Mouse (Mus musculus): Measurements from ENCODE around the gene Rps29. TPM values are rescaled to one million over a fixed set of nuclear protein-coding genes. Genes with fewer than 3 reads are reported as not detected.
"Not testable (repeated sequence)": the region's sequence is repeated elsewhere in the genome, so short reads cannot be mapped to it uniquely, and the experiment has no call there.

Gene Rps29
- polyA plus RNA-seq (2016; fragmentation: Nextera tagmentation; extraction: Ambion mirVana), result 1,118 and 1,148 TPM in 2 replicates

DNA sequence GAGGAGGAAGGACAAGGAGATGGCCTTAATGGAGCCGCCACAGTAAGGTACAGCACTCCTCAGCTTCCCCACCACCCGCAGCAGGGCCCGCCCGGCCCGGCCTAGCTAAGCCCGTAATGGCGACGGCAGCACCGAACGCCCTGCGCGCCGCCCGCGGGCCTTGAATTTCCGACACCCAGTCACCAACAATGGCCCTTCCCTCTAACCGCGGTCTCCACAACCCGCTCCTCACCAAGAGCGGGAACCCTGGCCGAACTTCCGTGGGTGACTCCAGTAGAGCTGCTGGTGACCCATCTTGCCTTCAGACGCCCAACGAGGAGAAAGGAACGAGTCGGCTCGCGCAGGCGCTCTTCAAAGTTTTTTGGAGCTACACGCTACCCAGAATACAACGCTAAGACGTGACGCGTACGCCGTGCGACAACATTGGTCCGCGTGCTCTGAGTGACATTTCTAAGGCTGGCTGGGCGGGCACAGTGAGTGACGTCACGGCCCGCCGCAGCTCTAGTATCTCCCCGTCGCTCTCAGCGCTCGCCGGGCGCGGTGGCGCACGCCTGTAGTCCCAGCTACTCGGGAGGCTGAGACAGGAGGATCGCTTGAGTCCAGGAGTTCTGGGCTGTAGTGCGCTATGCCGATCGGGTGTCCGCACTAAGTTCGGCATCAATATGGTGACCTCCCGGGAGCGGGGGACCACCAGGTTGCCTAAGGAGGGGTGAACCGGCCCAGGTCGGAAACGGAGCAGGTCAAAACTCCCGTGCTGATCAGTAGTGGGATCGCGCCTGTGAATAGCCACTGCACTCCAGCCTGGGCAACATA, at the start of gene Rps29:
Gene Rps29 (minus strand): TSS at position 422 of the 813 bp plus-strand sequence.
- peak within 1 kb of the TSS; percentile 97 for H3K27ac ChIP-seq
- WGBS, result under 1% methylated on average over 59 of the region's 68 CpGs
- DNase-seq (ENCODE audit: low spot score), result peak; percentile 99
- H3K36me3 ChIP-seq, result peaks cover 22% of the 10 kb centered on the region
- H3K4me1 ChIP-seq; H3K9me3 ChIP-seq; H3K27me3 ChIP-seq (ENCODE audit: insufficient read depth, poor library complexity, severe bottlenecking): not testable (repeated sequence)
- H3K4me3 ChIP-seq, result peak within 1 kb of the TSS; percentile 88

GRCm38 (mm10) chr12:69208520-69208919, 49.5 kb upstream of the Rps29 start:
- H3K4me3 ChIP-seq, result no peak overlapping the region

GRCm38 (mm10) chr12:69207926-69208325, 48.9 kb upstream of the Rps29 start:
- no peaks in the 10 kb centered on the region for H3K9me3 ChIP-seq
- no peak overlapping the region for H3K27ac ChIP-seq
- no peak overlapping the region for H3K4me3 ChIP-seq
- 97% methylated on average over 7 of the region's 7 CpGs for WGBS
- H3K4me1 ChIP-seq, result no peaks in the 10 kb centered on the region
- peak; percentile 61 for DNase-seq (ENCODE audit: low spot score)
- peaks cover 65% of the 10 kb centered on the region for H3K36me3 ChIP-seq
- no peaks in the 10 kb centered on the region for H3K27me3 ChIP-seq (ENCODE audit: insufficient read depth, poor library complexity, severe bottlenecking)

More at GRCm38 (mm10) chr12:69208520-69208919, 49.5 kb upstream of the Rps29 start:
- no peak for DNase-seq (ENCODE audit: low spot score)
- Histone ChIP-seq H3K9me3 (no peaks in the 10 kb centered on the region), H3K4me1 (no peaks in the 10 kb centered on the region), H3K27ac (no peak overlapping the region), H3K27me3 (ENCODE audit: insufficient read depth, poor library complexity, severe bottlenecking) (no peaks in the 10 kb centered on the region), H3K36me3 (peaks cover 66% of the 10 kb centered on the region)
- WGBS, result 84% methylated on average over 2 of the region's 2 CpGs

DNA sequence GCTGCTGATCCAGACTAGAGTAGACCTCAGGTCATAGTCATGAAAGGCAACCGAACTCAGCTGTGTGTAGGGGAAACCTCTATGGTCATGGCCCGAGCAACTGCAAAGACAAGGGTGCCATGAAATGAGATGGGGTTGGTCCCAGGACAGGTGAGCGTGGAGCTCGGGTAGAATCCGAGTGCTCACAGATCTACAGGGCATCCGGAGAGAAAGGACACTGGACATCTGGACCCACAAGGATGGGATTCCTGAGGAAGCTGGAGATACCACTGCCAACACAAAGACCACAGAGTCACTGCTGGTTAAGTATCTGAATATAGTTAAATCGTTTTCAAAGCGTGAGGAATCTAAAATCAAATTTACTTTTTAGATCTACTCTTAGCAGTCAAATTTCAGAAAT, 48.4 kb upstream of the Rps29 start:
- Histone ChIP-seq H3K4me3 (no peak overlapping the region), H3K27me3 (ENCODE audit: insufficient read depth, poor library complexity, severe bottlenecking) (no peaks in the 10 kb centered on the region), H3K36me3 (peaks cover 66% of the 10 kb centered on the region), H3K27ac (no peak overlapping the region), H3K4me1 (no peaks in the 10 kb centered on the region), H3K9me3 (no peaks in the 10 kb centered on the region)
- WGBS, result 88% methylated on average over 8 of the region's 8 CpGs
- peak; percentile 36 for DNase-seq (ENCODE audit: low spot score)

DNA sequence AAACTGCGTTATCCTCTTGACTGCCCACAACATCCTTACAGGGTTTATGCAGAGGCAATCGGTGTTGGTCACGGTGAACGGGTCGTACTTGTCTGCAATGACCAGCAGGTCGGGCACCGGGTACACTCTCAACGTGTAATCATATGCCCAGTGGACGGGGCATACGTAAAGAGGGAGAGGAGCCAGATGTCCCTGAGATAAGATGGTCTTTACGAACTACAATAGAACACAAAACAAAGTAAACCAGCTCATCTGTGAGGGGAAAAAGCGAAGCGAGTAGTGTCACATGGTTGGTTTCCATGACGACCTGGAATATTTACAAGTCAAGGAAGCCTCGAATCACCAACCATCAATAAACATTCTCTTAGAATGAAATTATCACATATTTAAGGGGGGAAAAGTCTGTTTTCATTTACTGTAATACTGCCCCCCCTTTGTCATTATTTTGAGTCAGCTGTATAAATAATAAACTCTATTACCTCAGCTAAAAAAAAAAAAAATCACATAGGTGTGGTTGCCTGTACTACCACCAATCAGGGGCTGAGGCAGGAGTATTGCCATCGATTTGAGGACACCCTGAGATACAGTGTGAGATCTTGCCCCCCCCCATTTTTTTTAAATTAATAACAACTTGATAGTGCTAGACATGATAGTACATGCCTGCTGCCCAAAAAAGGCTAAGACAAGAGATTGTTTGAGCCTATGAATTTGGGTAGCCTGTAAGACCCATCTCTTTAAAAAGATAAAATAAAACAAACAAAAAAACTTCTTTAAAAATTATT, 45.3 kb upstream of the Rps29 start, which contains the start of gene Gm49384:
Gene Gm49384 (minus strand): TSS at position 216 of the 782 bp plus-strand sequence.
- Histone ChIP-seq H3K36me3 (peaks cover 66% of the 10 kb centered on the region), H3K4me1 (no peaks in the 10 kb centered on the region), H3K4me3 (no peak within 1 kb of the TSS), H3K9me3 (no peaks in the 10 kb centered on the region), H3K27ac (no peak within 1 kb of the TSS), H3K27me3 (ENCODE audit: insufficient read depth, poor library complexity, severe bottlenecking) (no peaks in the 10 kb centered on the region)
- WGBS, result 87% methylated on average over 16 of the region's 16 CpGs
- DNase-seq (ENCODE audit: low spot score), result peak; percentile 47

DNA sequence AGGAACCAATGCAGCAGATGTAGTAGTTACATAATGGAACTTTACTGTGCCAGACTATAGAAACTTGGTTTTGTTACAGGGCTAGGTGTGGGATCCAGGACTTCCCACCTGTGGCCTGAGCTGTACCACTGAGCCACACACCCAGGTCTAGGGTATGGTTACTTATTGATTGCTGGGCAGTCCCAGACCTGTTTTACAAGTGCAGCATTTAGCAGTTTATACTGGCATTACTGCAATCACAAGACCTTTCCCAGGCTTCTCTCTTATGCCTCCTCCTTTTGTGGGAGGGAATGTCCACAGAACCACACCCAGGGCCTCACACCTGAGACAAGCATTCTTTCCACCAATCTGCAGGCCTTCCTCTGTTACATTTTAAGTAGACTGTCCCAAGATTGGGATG, 40.0 kb upstream of the Rps29 start:
- Histone ChIP-seq H3K27me3 (ENCODE audit: insufficient read depth, poor library complexity, severe bottlenecking) (no peaks in the 10 kb centered on the region), H3K36me3 (peaks cover 41% of the 10 kb centered on the region), H3K9me3 (no peaks in the 10 kb centered on the region), H3K4me1 (peaks cover 24% of the 10 kb centered on the region), H3K4me3 (no peak overlapping the region), H3K27ac (no peak overlapping the region)
- DNase-seq (ENCODE audit: low spot score), result no peak

GRCm38 (mm10) chr12:69198164-69198535, 39.2 kb upstream of the Rps29 start, which contains the start of gene Dnaaf2:
TSS of gene Dnaaf2 (minus strand) at chr12:69198429.
- peak; percentile 92 for DNase-seq (ENCODE audit: low spot score)
- Histone ChIP-seq H3K4me3 (peak within 1 kb of the TSS; percentile 96), H3K4me1 (peaks cover 24% of the 10 kb centered on the region), H3K9me3 (no peaks in the 10 kb centered on the region), H3K27ac (peak within 1 kb of the TSS; percentile 94), H3K36me3 (peaks cover 35% of the 10 kb centered on the region), H3K27me3 (ENCODE audit: insufficient read depth, poor library complexity, severe bottlenecking) (no peaks in the 10 kb centered on the region)
- under 1% methylated on average over 18 of the region's 18 CpGs for WGBS

- under 1% methylated on average over 91 of the region's 94 CpGs for WGBS
- no peaks in the 10 kb centered on the region for H3K27me3 ChIP-seq (ENCODE audit: insufficient read depth, poor library complexity, severe bottlenecking)
- peak; percentile 82 for DNase-seq (ENCODE audit: low spot score)
Measured at GRCm38 (mm10) chr12:69197378-69198163, 38.6 kb upstream of the Rps29 start.

GRCm38 (mm10) chr12:69196444-69197377, 37.7 kb upstream of the Rps29 start, which contains the start of gene Gm49383:
TSS of gene Gm49383 (minus strand) at chr12:69197104.
- Histone ChIP-seq H3K27ac (peak within 1 kb of the TSS; percentile 94), H3K27me3 (ENCODE audit: insufficient read depth, poor library complexity, severe bottlenecking) (no peaks in the 10 kb centered on the region), H3K4me1 (peaks cover 24% of the 10 kb centered on the region), H3K4me3 (peak within 1 kb of the TSS; percentile 96), H3K9me3 (no peaks in the 10 kb centered on the region), H3K36me3 (peaks cover 28% of the 10 kb centered on the region)
- DNase-seq (ENCODE audit: low spot score), result peak; percentile 85
- under 1% methylated on average over 75 of the region's 75 CpGs for WGBS

More at GRCm38 (mm10) chr12:69197378-69198163, 38.6 kb upstream of the Rps29 start:
- peaks cover 24% of the 10 kb centered on the region for H3K4me1 ChIP-seq
- H3K36me3 ChIP-seq, result peaks cover 30% of the 10 kb centered on the region
- H3K9me3 ChIP-seq, result no peaks in the 10 kb centered on the region
- peak overlapping the region; percentile 96 for H3K4me3 ChIP-seq
- peak overlapping the region; percentile 94 for H3K27ac ChIP-seq

GRCm38 (mm10) chr12:69192637-69193036, 33.7 kb upstream of the Rps29 start:
- Histone ChIP-seq H3K9me3 (no peaks in the 10 kb centered on the region), H3K4me1 (0 out of 2 replicates have a peak, but pooled peaks cover 11% of the 10 kb centered on the region), H3K27me3 (ENCODE audit: insufficient read depth, poor library complexity, severe bottlenecking) (no peaks in the 10 kb centered on the region), H3K4me3 (no peak overlapping the region), H3K36me3 (peaks cover 37% of the 10 kb centered on the region), H3K27ac (no peak overlapping the region)
- no peak for DNase-seq (ENCODE audit: low spot score)
- 89% methylated on average over 2 of the region's 2 CpGs for WGBS

- Histone ChIP-seq H3K36me3 (peaks cover 40% of the 10 kb centered on the region), H3K9me3 (no peaks in the 10 kb centered on the region), H3K27ac (no peak overlapping the region), H3K4me3 (no peak overlapping the region), H3K4me1 (0 out of 2 replicates have a peak, but pooled peaks cover 8% of the 10 kb centered on the region), H3K27me3 (ENCODE audit: insufficient read depth, poor library complexity, severe bottlenecking) (no peaks in the 10 kb centered on the region)
- no peak for DNase-seq (ENCODE audit: low spot score)
- WGBS, result 85% methylated on average over 5 of the region's 5 CpGs
Measured at GRCm38 (mm10) chr12:69191396-69191795, 32.4 kb upstream of the Rps29 start.
